Mouse (Mus musculus): ENCODE data around the gene Vcan. TPM values are rescaled to one million over a fixed set of nuclear protein-coding genes. Genes with fewer than 3 reads are reported as not detected.

Vcan gene
- polyA plus RNA-seq, 1 experiment: 1.0 TPM

GRCm38 (mm10) chr13:89634137-89634683 is 108.1 kb downstream of the Vcan start:
- WGBS: 32% methylated on average over 4 of the region's 4 CpGs
- TF ChIP-seq CTCF (IDR thresholded peaks at IDR 0.05; ENCODE audit: extremely low read depth, insufficient read depth, insufficient read length, insufficient replicate concordance): no peak
- no peak for TF ChIP-seq POLR2A (IDR thresholded peaks at IDR 0.05; ENCODE audit: low read depth, low read length)
- peak in 1 of 2 experiments; percentile 1 for DNase-seq (ENCODE audit: low read depth in 1 of 2, low spot score in 2 of 2)

GRCm38 (mm10) chr13:89619064-89619463 is 123.2 kb downstream of the Vcan start:
- Histone ChIP-seq H3K36me3 (ENCODE audit: control insufficient read depth, insufficient read depth, low read length) (no peaks in the 10 kb centered on the region), H3K4me3 (ENCODE audit: extremely low read depth, insufficient read depth, insufficient read length) (no peak overlapping the region), H3K27me3 (ENCODE audit: control insufficient read depth, insufficient read depth, low read length) (no peaks in the 10 kb centered on the region), H3K4me1 (ENCODE audit: control insufficient read depth, insufficient read depth, insufficient read length) (no peaks in the 10 kb centered on the region), H3K27ac (ENCODE audit: insufficient read depth, low read length) (no peak overlapping the region)
- DNase-seq (ENCODE audit: low read depth in 1 of 2, low spot score in 2 of 2): no peak
- WGBS: 85% methylated on average over 3 of the region's 3 CpGs
- TF ChIP-seq POLR2A (IDR thresholded peaks at IDR 0.05; ENCODE audit: low read depth, low read length) (no peak), CTCF (IDR thresholded peaks at IDR 0.05; ENCODE audit: extremely low read depth, insufficient read depth, insufficient read length, insufficient replicate concordance) (no peak)

More at GRCm38 (mm10) chr13:89634137-89634683, 108.1 kb downstream of the Vcan start:
- Histone ChIP-seq H3K36me3 (ENCODE audit: control insufficient read depth, insufficient read depth, low read length) (no peaks in the 10 kb centered on the region), H3K27ac (ENCODE audit: insufficient read depth, low read length) (no peak overlapping the region), H3K4me1 (ENCODE audit: control insufficient read depth, insufficient read depth, insufficient read length) (no peaks in the 10 kb centered on the region), H3K27me3 (ENCODE audit: control insufficient read depth, insufficient read depth, low read length) (no peaks in the 10 kb centered on the region), H3K4me3 (ENCODE audit: extremely low read depth, insufficient read depth, insufficient read length) (no peak overlapping the region)

- Histone ChIP-seq H3K4me1 (ENCODE audit: control insufficient read depth, insufficient read depth, insufficient read length) (no peaks in the 10 kb centered on the region), H3K27me3 (ENCODE audit: control insufficient read depth, insufficient read depth, low read length) (no peaks in the 10 kb centered on the region), H3K4me3 (ENCODE audit: extremely low read depth, insufficient read depth, insufficient read length) (no peak overlapping the region), H3K27ac (ENCODE audit: insufficient read depth, low read length) (no peak overlapping the region), H3K36me3 (ENCODE audit: control insufficient read depth, insufficient read depth, low read length) (no peaks in the 10 kb centered on the region)
- no peak for TF ChIP-seq POLR2A (IDR thresholded peaks at IDR 0.05; ENCODE audit: low read depth, low read length)
- TF ChIP-seq CTCF (IDR thresholded peaks at IDR 0.05; ENCODE audit: extremely low read depth, insufficient read depth, insufficient read length, insufficient replicate concordance): no peak
- no peak for DNase-seq (ENCODE audit: low read depth in 1 of 2, low spot score in 2 of 2)
- 87% methylated on average over 3 of the region's 3 CpGs for WGBS
Measured at GRCm38 (mm10) chr13:89607399-89607798, 134.9 kb downstream of the Vcan start.

Other genes with a start within 250 kb of the Vcan start
- not detected in 2 replicates for gene Hapln1, start 202.7 kb downstream of the Vcan start, polyA plus RNA-seq (2012; rRNA removed)